Mouse (Mus musculus): ENCODE data around the gene Pitpnm3. TPM values are rescaled to one million over a fixed set of nuclear protein-coding genes. Genes with fewer than 3 reads are reported as not detected.

The Pitpnm3 gene
- polyA plus RNA-seq, 1 experiment from 2014 or later = 0.63 TPM

- Histone ChIP-seq H3K9ac (no peak overlapping the region), H3K27me3 (no peaks in the 10 kb centered on the region), H3K36me3 (ENCODE audit: poor library complexity, severe bottlenecking) (no peaks in the 10 kb centered on the region), H3K4me3 (no peak overlapping the region), H3K4me1 (peaks cover 31% of the 10 kb centered on the region), H3K4me2 (no peak overlapping the region), H3K9me3 (replicated peaks) (no peaks in the 10 kb centered on the region), H3K27ac (no peak overlapping the region)
- ATAC-seq = no peak
- 84% methylated on average over 6 of the region's 6 CpGs for WGBS
Observed at GRCm38 (mm10) chr11:72000194-72000593, 135.4 kb downstream of the Pitpnm3 start.

Other genes starting within 250 kb of the Pitpnm3 start
- 0.23 and 0.31 TPM in 2 replicates for gene Aipl1, start 98.3 kb downstream of the Pitpnm3 start, polyA plus RNA-seq (2015; fragmentation: Nextera tagmentation; extraction: Ambion mirVana)
- gene Pimreg, start 93.7 kb downstream of the Pitpnm3 start, polyA plus RNA-seq (2015; fragmentation: Nextera tagmentation; extraction: Ambion mirVana) = 155 and 171 TPM in 2 replicates
- 0.94 and 1.2 TPM in 2 replicates for gene Gm43951, start 71.1 kb upstream of the Pitpnm3 start, polyA plus RNA-seq (2015; fragmentation: Nextera tagmentation; extraction: Ambion mirVana)
- 26.2 and 29.9 TPM in 2 replicates for gene 4933427D14Rik, start 71.7 kb upstream of the Pitpnm3 start, polyA plus RNA-seq (2015; fragmentation: Nextera tagmentation; extraction: Ambion mirVana)
- 152 and 157 TPM in 2 replicates for gene Txndc17, start 71.8 kb upstream of the Pitpnm3 start, polyA plus RNA-seq (2015; fragmentation: Nextera tagmentation; extraction: Ambion mirVana)
- 69.7 and 70.0 TPM in 2 replicates for gene Med31, start 79.8 kb upstream of the Pitpnm3 start, polyA plus RNA-seq (2015; fragmentation: Nextera tagmentation; extraction: Ambion mirVana)
- 0.12 and 0.26 TPM in 2 replicates for gene Slc13a5, start 131.4 kb upstream of the Pitpnm3 start, polyA plus RNA-seq (2015; fragmentation: Nextera tagmentation; extraction: Ambion mirVana)
- 0.98 and 1.8 TPM in 2 replicates for gene Xaf1, start 165.9 kb upstream of the Pitpnm3 start, polyA plus RNA-seq (2015; fragmentation: Nextera tagmentation; extraction: Ambion mirVana)
- not detected in 2 replicates for gene Fbxo39, start 178.7 kb upstream of the Pitpnm3 start, polyA plus RNA-seq (2015; fragmentation: Nextera tagmentation; extraction: Ambion mirVana)
- 6.4 and 9.1 TPM in 2 replicates for gene Tekt1, start 226.7 kb upstream of the Pitpnm3 start, polyA plus RNA-seq (2015; fragmentation: Nextera tagmentation; extraction: Ambion mirVana)

All from forebrain, embryonic 13.5 days (tissue).